Mouse (Mus musculus) adrenal gland, adult 18-20 months (tissue): ENCODE results near the gene Nr1h2. TPM values are rescaled to one million over a fixed set of nuclear protein-coding genes. Genes with fewer than 3 reads are reported as not detected.

ENCODE experiments used
- DNase-seq, 2 experiments: peaks; one replicate each; pipeline ENCODE4 v3.0.0; 2021 to 2022; ENCODE audit warnings: low spot score in 2 of 2
- total RNA-seq, 2 experiments: library from RNA; stranded (reverse); gene quantifications; 1 replicate in 1 of 2; 2 replicates in 1 of 2; pipeline ENCODE4 v1.2.3; 2021

Gene Nr1h2
- total RNA-seq, 2 experiments from 2014 or later = 108 to 128 TPM

DNA sequence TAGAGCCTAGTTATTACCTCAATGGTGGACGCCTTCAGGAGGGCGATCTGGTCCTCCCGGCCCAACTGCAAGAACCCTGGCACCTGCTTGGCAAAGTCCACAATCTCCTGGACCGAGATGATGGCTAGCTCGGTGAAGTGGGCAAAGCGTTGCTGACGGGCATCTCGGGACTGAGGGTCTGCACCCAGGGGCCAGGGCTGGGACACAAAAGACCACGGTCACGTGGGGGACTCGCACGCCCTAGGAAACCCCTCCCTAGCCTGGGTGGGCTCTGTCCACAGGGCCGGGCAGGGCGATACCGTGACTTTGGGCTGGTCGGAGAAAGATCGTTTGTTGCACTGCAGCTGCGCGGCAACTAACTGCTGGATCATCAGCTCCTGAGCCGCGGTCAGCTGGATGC, 2.5 kb downstream of the Nr1h2 start:
- DNase-seq = no peak

DNA sequence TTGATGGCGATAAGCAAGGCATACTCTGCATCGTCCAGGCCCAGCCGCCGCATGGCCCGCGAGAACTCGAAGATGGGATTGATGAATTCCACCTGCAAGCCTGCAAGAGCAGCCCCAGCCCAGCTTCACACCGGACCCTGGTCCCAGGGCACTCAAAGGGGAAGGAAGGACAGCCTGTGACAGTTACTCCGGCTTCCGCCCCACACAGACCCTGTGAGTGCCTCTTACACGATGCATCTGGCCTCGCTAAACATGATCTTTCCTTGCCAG, 3.4 kb downstream of the Nr1h2 start:
- no peak for DNase-seq

DNA sequence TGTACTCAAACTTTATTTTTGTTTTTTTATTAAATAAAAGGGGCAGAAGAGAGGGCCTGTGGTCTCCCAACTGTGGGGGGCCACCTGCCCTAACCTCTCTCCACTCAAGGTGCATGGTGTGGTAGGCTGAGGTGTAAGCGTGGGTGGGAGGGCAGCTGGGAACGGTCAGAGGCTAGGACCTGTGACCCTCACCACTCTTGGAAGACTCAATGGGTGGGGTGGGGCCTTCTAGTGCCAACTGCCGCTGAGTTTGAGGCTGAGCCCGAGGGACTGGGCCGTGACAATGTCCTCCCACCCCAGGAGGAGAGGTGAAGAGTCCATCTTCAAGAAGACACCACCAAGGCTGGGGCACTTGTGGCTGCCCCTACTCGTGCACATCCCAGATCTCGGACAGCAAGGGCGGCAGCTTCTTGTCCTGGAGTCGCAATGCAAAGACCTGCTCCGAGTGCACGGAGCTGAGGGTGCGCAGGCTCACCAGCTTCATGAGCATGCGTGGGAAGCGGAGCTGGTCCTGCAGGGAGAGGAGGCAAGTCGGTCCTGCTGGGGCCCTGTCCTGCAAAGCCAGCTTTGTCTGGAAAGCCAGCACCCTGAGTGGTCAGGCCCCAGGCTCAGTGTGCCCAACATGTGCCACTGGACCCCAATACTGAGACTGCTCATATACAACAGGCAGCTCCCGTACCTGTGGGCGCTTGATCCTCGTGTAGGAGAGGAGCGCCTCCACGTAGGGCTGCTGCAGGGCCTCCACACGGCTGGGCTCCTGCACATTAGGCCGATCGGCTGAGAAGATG, 3.9 kb downstream of the Nr1h2 start:
- DNase-seq = no peak

- peak; percentile 99 for DNase-seq
These were observed 5.2 kb downstream of the Nr1h2 start, which contains the start of gene Pold1 for GRCm38 (mm10) chr7:44548497-44549087. Gene Pold1 (minus strand): TSS chr7:44548849.

DNA sequence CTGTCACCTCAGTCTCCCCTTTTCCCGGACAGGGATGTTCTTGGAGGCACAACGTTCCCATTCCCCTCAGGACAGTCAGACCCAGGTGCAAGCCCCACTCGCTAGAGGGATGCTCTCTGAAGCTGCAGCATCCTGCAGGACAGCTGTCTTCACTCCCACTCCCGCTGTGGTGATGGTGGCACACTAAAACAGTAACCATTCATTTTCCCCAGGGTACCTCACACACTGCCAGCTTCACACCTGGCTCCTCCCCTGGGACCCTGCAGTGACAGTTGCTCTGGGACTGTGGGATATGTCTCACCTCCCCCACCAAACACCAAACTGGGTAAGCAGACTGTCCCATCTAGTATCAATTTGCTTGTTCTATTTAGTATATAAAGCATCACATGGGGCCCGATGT, 6.0 kb downstream of the Nr1h2 start:
- DNase-seq = no peak

DNA sequence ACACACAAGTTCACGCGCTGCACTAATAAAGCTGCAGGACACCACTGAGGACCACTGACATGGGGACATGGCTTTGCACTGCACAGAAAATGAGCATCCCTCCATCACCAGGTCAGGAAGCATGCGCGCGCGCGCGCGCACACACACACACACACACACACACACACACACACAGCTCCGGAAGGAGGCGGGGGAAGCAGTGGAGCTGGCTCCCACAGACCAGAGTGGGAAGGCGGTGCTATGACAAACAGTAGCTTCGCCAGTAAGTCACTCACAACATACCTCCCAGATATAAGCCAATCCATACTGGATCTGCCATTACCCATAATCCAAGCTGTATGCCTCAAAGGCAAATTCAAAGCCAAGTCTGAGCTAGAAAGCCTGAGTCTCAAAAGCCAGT, 6.7 kb downstream of the Nr1h2 start:
- DNase-seq = no peak

DNA sequence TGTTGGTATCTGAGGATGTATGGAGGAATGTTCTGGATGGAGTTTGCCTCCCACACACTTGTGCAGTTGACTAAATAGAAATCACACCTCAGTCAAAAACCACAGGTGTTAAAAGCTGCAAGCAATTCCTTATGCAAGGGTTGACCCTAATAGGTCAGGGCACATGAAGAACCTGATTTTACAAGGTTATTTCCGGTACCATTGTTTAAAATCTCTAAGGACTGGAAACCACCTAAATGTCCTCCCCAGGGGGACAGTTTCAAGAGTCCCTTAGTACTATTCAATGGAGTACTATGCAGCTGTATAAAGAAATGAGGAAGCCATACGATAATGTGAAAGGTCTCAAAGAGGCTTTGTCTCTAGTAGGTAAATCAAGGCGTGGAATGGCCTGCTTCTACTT, 7.5 kb downstream of the Nr1h2 start:
- no peak for DNase-seq

GRCm38 (mm10) chr7:44543071-44543470, 10.7 kb downstream of the Nr1h2 start:
- no peak for DNase-seq

DNA sequence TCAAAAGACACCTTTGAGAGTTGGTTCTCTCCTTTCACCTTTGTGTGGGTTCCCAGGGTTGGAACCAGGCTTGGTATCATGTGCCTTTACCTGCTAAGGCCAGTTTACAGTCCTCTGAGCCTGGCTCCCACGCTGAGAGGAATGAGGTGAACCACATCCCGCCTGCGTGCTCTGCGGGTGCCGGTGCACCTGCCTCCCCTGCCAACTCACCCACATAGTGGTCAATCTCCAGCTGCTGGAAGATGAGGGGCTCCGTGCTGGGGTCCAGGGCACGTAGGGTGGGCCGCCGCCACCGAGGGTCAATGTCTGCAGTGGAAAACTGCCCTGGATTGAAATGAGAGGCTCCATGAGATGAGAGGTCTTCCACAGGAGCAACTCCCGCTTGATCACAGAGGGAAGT, 11.2 kb downstream of the Nr1h2 start:
- no peak for DNase-seq

GRCm38 (mm10) chr7:44538756-44539624, 14.8 kb downstream of the Nr1h2 start:
- no peak for DNase-seq

- no peak for DNase-seq
These were observed 16.3 kb downstream of the Nr1h2 start for GRCm38 (mm10) chr7:44537496-44537895.

DNA sequence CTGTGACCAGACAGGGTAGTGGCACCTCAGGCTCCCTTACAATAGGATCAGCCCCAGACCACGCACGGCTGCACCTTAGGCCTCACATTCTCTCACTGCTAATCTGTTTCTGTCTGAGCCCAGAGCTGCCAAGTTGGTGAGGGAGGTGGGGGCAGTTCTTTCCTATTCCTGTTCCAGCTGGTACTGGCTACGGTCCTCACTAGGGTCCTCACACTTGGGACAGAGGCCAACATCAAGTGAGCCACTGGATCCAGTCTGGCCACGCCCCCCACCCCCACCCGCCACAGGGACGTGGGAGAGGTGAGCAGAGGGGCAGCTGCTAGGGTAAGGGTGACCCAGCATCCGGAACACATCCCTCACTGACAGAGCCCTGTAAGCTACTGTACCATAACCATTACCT, 16.7 kb downstream of the Nr1h2 start:
- no peak for DNase-seq

GRCm38 (mm10) chr7:44536590-44536968, 17.2 kb downstream of the Nr1h2 start:
- DNase-seq = no peak

DNA sequence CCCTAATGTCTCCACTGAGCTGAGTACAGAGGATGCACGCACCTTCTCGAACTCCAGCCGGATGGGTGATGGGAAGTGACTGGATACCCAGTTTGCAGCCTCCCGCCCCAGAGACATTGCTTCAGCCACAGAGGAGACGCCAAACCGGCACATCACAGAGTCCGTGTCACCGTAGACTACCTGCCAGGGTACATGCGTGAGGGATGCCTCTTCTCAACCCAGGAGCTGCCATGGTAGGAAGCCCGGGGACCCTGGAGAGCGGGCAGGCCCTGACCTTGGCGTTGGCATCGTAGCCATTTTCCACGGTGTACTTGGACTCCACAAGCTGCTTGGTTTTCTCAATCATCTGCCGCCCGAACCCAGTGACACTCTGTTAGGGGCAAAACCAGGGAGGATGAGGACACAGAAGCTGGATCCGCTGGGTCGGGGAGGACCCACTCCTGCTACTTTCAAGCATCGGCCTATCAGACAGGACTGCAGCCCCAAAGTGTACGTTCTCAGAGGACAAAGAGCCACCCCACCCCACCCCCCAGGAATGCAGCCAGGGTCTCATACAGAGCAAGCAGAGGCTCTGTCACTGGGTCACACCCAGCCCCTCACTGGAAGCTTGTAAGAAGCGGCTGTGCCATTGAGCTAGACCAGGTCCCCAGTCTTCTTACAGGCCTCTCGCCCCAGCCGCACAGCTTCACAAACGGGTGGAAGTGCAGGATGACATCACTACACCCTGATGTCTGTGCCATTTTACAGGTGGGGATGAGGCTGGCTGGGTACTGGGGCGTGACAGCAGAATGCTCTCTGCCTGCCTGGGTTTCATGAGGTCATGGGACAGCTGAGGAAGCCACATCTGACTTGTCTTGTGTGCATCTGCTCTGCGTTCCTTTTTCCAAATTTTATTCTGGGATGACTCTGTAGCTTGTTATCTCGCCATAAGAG, 17.8 kb downstream of the Nr1h2 start:
- no peak for DNase-seq

DNA sequence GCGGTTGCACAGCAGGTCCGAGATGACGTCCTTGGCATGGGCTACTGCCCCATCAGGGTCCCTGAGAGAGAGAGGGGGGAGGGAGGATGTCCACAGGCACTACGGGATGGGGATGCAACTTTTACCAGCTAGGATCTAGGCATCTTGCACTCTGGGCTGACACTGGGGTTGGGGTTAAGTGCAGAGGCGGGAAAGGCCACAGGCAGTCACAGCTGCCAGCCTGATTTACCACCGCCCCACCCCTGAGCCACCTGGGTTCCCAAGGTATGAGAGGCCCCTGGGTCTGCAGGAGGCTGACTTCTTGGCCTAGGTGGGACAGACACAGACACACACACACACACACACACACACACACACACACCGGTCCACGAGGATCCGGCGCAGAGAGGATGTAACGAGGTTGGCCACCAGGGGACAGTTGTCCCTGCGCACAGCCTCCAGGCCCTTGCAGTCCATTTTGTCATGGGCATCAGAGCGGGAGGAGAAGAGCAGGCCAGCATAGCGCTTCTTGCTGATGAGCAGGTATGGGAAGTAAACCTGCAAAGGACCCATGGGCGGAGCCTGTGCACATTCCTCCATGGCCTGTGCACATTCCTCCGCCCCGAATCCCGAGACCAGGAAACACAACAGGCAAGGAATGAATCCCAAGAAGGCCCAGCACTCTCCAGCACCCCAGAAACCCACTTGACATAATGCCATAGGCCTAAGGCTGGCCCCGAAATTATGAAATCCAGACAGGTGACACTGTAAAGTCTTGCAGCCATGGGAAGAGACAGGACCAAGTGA, 18.9 kb downstream of the Nr1h2 start:
- DNase-seq = no peak

- DNase-seq = no peak
These were observed 19.5 kb downstream of the Nr1h2 start for GRCm38 (mm10) chr7:44534242-44534641.

GRCm38 (mm10) chr7:44533746-44534045, 20.1 kb downstream of the Nr1h2 start:
- no peak for DNase-seq

- no peak for DNase-seq
These were observed 20.6 kb downstream of the Nr1h2 start for GRCm38 (mm10) chr7:44532918-44533745.

DNA sequence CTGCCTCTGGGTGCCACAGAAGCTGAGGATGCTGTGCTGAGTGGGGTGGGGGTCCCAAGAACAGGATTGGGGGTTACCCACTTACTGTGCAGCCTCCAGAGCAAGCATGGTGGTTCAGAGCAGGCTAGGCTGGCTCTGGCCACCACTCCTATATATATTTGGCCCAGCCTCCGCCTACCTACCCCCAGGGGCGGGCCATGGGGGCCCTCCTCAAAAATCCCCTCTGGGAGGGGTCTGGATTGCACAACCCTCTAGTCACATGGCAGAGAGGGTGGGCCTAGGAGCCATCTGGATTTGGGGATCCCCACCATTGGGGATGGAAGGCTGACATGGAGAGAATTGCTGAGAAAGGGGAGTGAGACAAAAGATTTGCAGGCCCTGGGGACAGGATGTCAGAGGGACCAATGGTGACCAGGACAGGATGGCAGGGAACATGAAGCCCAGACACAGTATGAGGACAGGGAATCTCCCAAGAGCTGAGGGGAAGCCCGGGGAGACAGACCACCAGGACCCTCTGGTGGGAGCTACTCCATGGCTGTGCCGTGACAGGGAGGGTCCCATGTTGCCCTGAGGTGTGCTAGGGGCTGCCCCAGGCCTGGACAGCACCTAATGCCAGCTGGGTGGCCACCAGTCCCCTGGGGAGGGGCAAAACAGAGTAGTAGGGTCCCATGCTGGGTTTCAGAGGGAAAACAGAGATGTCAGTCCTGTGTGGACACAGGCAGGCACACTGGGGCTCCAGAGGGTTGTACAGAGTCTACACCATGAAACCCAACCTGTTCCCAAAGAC, 21.6 kb downstream of the Nr1h2 start, which contains the start of gene Spib:
Gene Spib (minus strand): TSS at position 126 of the 787 bp plus-strand sequence.
- no peak for DNase-seq
